Mouse (Mus musculus) layer of hippocampus, adult 2 months (tissue): ENCODE results near the gene Fer. TPM values are rescaled to one million over a fixed set of nuclear protein-coding genes. Genes with fewer than 3 reads are reported as not detected.

Experiments
- DNase-seq, 2 experiments: peaks; one replicate each; pipeline ENCODE4 v3.0.0; 2022; ENCODE audit warnings: low spot score in 2 of 2
- H3K27ac ChIP-seq: fragments of 200-600 bp; 2 replicates; pipeline ENCODE4 v1.8.1; 2022
- H3K4me3 ChIP-seq: fragments of 200-600 bp; 2 replicates; pipeline ENCODE4 v1.8.1; 2022; ENCODE audit warnings: mild to moderate bottlenecking
- CTCF ChIP-seq: fragments of 200-600 bp; conservative IDR thresholded peaks from 2 replicates; pipeline ENCODE4 v1.8.1; 2022; ENCODE audit warnings: antibody characterized with exemption, mild to moderate bottlenecking, moderate library complexity
- total RNA-seq, 2 experiments: library from RNA; stranded (reverse); gene quantifications; 2 replicates each; pipeline ENCODE4 v1.2.3; 2021

Gene Fer
- total RNA-seq, 2 experiments from 2014 or later = 32.9 to 34.9 TPM

DNA sequence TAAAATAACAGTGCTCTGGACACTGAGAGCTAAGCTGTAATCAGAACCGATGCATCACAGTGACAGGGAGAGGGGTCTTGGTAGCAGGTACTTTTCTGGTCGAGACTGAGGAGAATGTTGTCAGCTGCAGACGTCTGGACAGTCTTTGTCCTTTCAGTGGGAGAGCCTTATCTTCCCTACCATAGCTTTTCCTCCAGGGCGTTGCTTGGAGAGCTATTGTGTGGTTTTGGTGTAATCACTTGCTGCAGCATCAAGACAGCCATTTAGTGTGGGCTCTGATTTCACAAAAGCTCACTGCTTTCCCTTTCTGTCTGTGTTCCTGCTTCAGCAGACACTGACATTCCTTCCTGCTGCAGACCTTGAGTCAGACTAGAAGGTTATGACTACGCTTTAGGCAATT is 107.4 kb downstream of the Fer start:
- Histone ChIP-seq H3K4me3 (no peak overlapping the region), H3K27ac (0 out of 2 replicates have a peak overlapping the region, but pooled peaks have one; percentile 11)
- no peak for TF ChIP-seq CTCF
- no peak for DNase-seq

DNA sequence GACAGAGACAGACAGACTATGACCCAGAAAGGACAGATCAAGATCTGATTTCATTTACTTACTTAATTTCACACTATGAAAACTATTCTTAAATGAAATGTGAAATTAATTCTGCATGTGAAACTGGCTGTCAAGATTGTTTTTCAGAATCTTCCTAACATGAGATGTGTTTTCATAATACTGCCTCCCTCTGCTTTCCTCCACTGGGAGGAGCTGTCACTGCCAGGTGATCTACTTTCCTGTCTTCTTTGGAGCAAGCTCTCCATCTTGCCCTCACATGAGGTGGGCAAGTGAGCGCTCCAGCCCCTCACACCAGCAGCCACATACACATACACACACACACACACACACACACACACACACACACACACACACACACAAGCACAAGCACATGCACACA is 108.1 kb downstream of the Fer start:
- H3K4me3 ChIP-seq = no peak overlapping the region
- no peak for DNase-seq
- no peak overlapping the region for H3K27ac ChIP-seq
- TF ChIP-seq CTCF = peak; percentile 53

DNA sequence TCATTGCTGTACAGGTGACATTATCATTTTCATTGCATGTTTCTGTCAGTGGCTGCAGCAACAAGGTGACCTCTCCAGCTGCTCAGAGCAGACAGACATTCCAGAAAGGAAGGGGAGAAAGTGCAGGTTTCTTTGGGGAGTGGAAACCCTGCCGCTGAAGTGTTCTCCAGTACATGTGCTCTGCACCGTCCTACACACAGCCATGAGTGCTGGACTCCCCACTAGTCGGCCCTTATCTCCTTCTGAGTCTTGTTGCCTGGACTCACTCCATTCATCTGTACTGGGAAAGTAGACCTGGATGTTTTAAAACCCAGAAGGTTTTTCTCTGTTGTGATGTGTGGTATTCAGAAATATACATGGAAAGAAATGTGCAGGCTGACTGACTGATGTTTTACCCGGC is 109.3 kb downstream of the Fer start:
- no peak for TF ChIP-seq CTCF
- Histone ChIP-seq H3K27ac (no peak overlapping the region), H3K4me3 (no peak overlapping the region)
- DNase-seq = no peak

DNA sequence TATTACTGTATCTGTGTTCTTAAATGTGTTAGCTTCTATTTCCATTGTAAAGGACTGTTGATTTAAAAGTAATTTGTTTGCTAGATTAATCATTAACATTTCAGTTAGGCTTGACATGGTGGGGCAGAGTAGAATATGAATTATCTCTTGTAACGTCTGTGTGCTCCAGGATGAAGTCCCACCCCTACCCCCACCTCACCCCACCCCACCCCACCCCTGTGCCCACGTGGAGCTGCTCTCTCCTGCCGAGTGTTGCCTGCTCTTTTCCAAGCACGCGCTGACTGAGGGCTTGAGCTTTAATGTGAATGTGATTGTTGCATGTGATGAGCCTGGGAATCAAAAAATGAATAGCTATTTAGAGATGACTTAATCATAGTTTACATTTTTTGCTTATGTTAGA is 110.9 kb downstream of the Fer start:
- TF ChIP-seq CTCF = no peak
- no peak overlapping the region for H3K4me3 ChIP-seq
- DNase-seq = no peak
- no peak overlapping the region for H3K27ac ChIP-seq

DNA sequence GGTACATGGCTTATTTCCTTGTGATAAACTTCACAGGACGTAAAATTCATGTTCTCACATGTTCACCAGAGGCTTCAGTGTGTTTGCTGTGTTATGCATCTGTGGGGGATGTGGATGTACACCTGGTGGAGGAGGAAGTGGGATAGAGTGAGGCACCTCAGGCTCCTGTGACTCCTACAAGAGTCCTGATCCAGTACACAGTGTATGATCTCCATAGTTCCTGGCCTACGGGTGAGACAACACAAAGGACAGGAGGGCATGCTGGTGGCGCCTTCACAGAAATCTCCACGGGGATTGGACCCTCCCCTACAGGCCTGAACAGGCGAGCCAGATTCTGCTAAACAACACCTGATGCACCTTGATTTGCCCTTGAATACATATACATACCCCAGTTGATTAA is 111.4 kb downstream of the Fer start:
- DNase-seq = no peak
- TF ChIP-seq CTCF = no peak
- H3K4me3 ChIP-seq = no peak overlapping the region

DNA sequence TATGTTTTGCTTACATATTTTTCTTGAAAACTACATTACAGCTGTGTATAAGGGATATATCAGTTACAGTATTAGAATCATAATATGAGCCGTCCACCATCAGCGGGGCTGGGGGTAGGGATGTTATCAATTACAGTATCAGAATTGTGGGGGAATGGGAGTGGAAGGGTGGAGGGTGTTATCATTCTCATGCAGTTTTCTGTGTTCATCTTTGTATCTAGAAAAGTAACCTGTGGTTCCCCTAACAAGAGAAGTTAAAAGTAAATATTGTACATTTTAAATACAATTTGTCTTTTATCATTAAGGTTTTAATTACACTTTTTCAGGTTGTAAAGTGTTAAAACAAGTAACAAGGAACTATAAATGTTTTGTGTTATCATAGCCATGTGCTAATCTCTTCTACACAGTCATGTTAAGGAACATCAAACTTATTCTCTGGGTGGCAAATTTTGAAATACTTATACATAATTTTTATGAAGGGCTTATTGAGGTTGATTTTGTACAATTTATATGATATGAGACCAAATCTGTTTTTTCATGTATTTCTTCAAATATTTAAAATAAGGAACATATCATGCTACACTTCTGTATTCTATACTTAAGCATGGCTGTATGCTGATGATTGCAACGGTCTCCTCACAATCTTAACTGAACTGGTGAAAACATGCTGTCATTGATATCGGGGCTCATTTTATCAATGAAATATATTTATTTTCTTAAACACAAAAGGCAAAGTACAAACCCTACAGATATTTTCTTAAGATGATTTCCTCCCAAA is 116.1 kb downstream of the Fer start:
- no peak for DNase-seq
- no peak overlapping the region for H3K4me3 ChIP-seq
- no peak for TF ChIP-seq CTCF
- H3K27ac ChIP-seq = no peak overlapping the region

More for the DNA sequence above, 111.4 kb downstream of the Fer start:
- no peak overlapping the region for H3K27ac ChIP-seq

- Histone ChIP-seq H3K27ac (no peak overlapping the region), H3K4me3 (no peak overlapping the region)
- no peak for TF ChIP-seq CTCF
- DNase-seq = no peak
Observed at GRCm38 (mm10) chr17:63980167-63980566, 117.3 kb downstream of the Fer start.

GRCm38 (mm10) chr17:63988710-63989109 is 125.8 kb downstream of the Fer start:
- DNase-seq = no peak
- no peak for TF ChIP-seq CTCF
- Histone ChIP-seq H3K27ac (no peak overlapping the region), H3K4me3 (no peak overlapping the region)

DNA sequence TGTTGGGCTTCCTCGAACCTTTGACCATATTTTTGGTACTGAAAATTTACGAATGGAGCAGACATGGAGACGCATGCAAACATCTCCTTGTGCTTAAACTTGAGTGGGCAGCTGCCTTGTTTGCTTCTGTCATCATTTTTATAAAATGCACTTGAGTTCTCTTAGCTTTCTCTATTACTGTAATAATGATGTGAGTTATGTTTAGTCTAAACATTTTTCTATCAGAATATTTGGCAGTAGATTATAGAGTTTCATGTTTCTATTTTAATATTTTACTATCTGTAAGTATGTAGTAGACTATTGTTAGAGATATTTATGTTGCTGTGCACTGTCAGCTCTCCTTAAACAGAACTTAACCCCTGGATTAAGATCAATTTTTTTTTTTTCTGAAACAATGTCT is 128.3 kb downstream of the Fer start:
- no peak for TF ChIP-seq CTCF
- Histone ChIP-seq H3K27ac (no peak overlapping the region), H3K4me3 (no peak overlapping the region)
- DNase-seq = no peak

DNA sequence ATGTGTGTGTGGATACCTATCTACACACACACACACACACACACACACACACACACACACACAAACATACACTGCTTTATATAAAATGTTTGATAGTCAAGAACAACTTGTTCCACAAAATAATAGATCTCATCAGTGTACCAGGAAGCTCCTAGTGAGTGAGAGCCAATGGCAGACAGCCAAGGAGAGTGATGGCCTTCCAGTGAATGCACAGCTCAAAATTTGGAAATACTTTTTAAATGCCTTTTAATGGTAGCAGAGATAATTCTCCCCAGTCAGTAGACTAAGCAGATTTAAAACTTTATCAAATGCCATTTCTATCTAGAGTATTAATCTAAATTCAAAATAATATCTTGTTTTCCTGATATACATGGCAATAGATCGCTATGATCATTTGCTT is 133.1 kb downstream of the Fer start:
- no peak for TF ChIP-seq CTCF
- H3K4me3 ChIP-seq = no peak overlapping the region
- peak in 1 of 2 experiments; percentile 42 for DNase-seq
- peak overlapping the region; percentile 29; the same call in 1 of the 2 replicates for H3K27ac ChIP-seq

DNA sequence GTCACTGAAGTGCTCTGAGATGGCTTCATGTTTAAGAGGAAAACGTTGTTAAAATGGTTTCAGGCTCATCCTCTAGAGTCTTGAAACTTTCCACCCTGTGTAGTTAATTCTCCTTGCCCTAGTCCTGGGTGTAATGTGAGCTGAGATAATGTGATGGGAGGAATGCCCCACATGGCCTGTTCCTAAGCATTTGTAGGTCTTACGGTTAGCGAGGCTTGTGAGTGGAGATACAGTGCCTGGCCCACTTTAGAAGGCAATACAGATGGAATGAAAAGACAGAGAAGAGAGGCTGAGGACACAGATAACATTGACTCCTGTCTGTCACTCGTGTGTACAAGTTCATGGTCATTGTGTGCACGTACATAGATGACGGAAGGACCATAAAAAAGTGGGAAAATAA is 134.8 kb downstream of the Fer start:
- no peak for TF ChIP-seq CTCF
- no peak for DNase-seq
- no peak overlapping the region for H3K4me3 ChIP-seq
- H3K27ac ChIP-seq = no peak overlapping the region

DNA sequence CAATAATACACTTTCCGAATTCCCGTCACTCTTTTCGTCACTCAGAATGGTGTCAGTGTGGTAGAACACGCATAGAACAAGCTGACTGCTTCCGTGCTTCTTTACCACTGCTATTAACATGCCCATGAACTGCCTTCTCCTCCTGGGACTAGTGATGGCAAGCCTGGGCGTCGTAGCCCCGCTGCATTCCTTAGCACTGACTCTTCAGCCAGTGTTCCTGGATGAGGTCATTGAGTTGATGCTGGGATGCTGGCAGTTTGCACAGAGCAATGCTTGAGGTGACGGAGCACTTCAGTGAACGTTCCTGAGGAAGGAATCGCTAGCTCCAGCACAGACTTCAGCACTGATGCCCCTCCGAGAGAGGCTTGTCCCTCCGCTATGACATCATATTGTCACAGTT is 140.6 kb downstream of the Fer start:
- Histone ChIP-seq H3K4me3 (no peak overlapping the region), H3K27ac (no peak overlapping the region)
- no peak for DNase-seq
- TF ChIP-seq CTCF = no peak

DNA sequence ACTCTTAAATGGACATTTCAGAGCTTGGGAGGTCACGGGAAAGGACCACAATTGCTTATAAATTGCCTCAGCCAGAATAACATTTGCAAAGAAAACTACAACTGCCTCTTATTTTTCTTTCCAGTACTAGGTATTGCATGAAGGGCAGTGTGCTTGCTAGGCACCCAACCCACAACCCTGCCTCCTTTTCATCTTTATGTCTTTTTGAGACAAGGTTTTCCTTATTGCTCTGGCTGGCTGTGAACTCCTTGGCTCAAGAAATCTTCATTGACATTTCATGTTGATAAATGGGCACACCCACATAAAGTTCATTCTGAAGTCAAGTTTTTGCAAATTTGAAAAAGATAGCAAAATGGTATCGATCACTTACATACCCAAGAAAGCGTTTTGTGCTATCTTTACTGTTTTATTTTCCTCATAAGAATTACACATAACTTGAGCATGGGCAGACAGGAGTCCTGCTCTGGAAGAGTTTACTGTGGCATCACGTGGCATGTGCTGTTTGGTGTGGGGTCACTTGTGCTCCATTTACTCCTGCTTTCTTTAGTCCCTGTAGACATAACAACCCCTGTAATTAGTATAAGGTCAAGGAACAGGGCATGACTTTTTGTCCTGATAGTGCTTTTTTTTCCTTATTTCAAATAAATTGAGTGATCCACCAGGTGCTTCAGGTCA is 142.8 kb downstream of the Fer start:
- TF ChIP-seq CTCF = no peak
- DNase-seq = no peak
- Histone ChIP-seq H3K4me3 (no peak overlapping the region), H3K27ac (no peak overlapping the region)

- no peak overlapping the region for H3K4me3 ChIP-seq
- no peak overlapping the region for H3K27ac ChIP-seq
Observed at GRCm38 (mm10) chr17:64016606-64017005, 153.7 kb downstream of the Fer start.

More at GRCm38 (mm10) chr17:64016606-64017005, 153.7 kb downstream of the Fer start:
- no peak for TF ChIP-seq CTCF
- no peak for DNase-seq
